Mouse (Mus musculus) kidney, embryonic 14.5 days (tissue): ENCODE results near the gene Syngr1. TPM values are rescaled to one million over a fixed set of nuclear protein-coding genes. Genes with fewer than 3 reads are reported as not detected.

Experiments
- microRNA-seq: library from miRNA; unstranded; fragments of <30 nt; microRNA quantifications from one replicate; pipeline ENCODE4, GENCODE M21; 2016
- polyA plus RNA-seq: library from polyadenylated mRNA; unstranded; fragments of >200 nt; fragmentation: Nextera tagmentation; extraction: Ambion mirVana; gene quantifications from 2 replicates; pipeline ENCODE4 v1.2.1, GENCODE M21; 2014

Gene Syngr1
- polyA plus RNA-seq, 1 experiment from 2014 or later: 9.5 TPM

Small RNA genes lying within 50 kb of the gene (microRNA-seq; reads per million reads assigned to microRNA genes)
- 92.4 reads per million, percentile 52 among the genes with 10 or more reads in this experiment for gene Snord43

Other genes starting within 250 kb of the Syngr1 start
- 20.3 and 25.3 TPM in 2 replicates for gene Apobec3, start 199.7 kb upstream of the Syngr1 start, polyA plus RNA-seq
- gene Cbx7, start 120.2 kb upstream of the Syngr1 start, polyA plus RNA-seq: 1.5 and 2.0 TPM in 2 replicates
- 5.0 and 5.8 TPM in 2 replicates for gene Pdgfb, start 76.4 kb upstream of the Syngr1 start, polyA plus RNA-seq
- 1,350 and 1,409 TPM in 2 replicates for gene Rpl3, start 534 bp downstream of the Syngr1 start, polyA plus RNA-seq
- 25.3 and 35.2 TPM in 2 replicates for gene Tab1, start 41.8 kb downstream of the Syngr1 start, polyA plus RNA-seq
- 3.6 and 6.1 TPM in 2 replicates for gene Mgat3, start 82.4 kb downstream of the Syngr1 start, polyA plus RNA-seq
- gene Mief1, start 142.7 kb downstream of the Syngr1 start, polyA plus RNA-seq: 20.4 and 37.0 TPM in 2 replicates
- not detected in 2 replicates for gene AC140267.1, start 144.5 kb downstream of the Syngr1 start, polyA plus RNA-seq
- gene Atf4, start 163.8 kb downstream of the Syngr1 start, polyA plus RNA-seq: 131 and 145 TPM in 2 replicates
- 66.3 and 79.1 TPM in 2 replicates for gene Rps19bp1, start 173.0 kb downstream of the Syngr1 start, polyA plus RNA-seq
- 0.09 TPM in 1 of 2 replicates, not detected in the other for gene Cacna1i, start 195.9 kb downstream of the Syngr1 start, polyA plus RNA-seq